Mouse (Mus musculus) embryonic fibroblast, embryonic 13.5 days (primary cell): ENCODE results near the gene Ddx24.
A peak's percentile ranks its signal among the peaks of the same experiment; 100 is the strongest.

ENCODE experiments used
- CTCF ChIP-seq: IDR thresholded peaks from 2 replicates; pipeline ENCODE4 v1.5.1; 2011; ENCODE audit warnings: mild to moderate bottlenecking, control low read depth, low read length, moderate library complexity, borderline replicate concordance; ENCODE audit not compliant: insufficient read depth
- POLR2A ChIP-seq: IDR thresholded peaks from 2 replicates; pipeline ENCODE4 v1.6.1; 2011; ENCODE audit warnings: low read depth, mild to moderate bottlenecking, control low read depth, low read length, moderate library complexity

DNA sequence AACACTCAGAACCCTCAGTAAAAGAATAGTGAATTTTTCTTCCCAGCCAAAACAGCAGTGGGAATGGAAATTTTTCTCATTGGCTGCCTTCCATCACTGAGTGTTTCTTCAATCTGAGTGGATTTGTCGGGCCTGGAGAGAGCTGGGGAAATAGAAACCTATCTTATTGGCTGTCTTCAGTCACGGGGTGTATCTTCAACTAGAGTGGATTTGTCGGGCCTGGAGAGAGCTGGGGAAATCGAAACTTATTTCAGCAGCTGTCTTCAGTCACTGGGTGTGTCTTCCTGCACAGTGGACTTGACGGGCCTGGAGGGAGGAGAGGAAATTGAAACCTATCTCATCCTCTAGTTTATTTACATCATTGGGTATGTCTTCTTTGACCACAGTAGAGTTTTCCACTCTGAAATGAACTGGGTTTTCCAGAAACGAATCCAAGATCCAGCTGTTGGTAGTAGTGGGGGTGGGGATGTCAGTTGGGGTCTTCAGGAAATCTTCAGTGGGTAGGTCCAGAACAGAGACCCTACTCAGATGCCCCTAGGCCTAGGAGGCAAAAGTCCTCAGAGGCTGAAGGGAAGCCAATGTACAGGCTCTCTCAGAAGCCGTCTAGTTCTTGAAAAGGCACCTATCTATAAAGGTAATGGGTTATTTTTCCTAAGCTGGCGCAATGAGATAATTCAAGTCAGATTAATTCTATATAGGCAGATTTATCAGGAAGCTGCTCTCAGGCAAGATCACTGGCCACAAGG, 8.5 kb upstream of the Ddx24 start, which contains the start of gene Ifi27:
- TF ChIP-seq POLR2A (peak; percentile 86), CTCF (no peak)
